Mouse (Mus musculus): ENCODE results near the gene Ube2d1. TPM values are rescaled to one million over a fixed set of nuclear protein-coding genes. Genes with fewer than 3 reads are reported as not detected.

The Ube2d1 gene
- total RNA-seq, 2 experiments from 2014 or later, result 11.2 to 40.5 TPM

GRCm38 (mm10) chr10:71291801-71292200, 6.7 kb upstream of the Ube2d1 start:
- ATAC-seq (replicated peaks; ENCODE audit: poor library complexity, severe bottlenecking), result peak; percentile 20; the same call in 1 of the 2 replicates

GRCm38 (mm10) chr10:71291179-71291661, 6.2 kb upstream of the Ube2d1 start:
- ATAC-seq (replicated peaks; ENCODE audit: poor library complexity, severe bottlenecking), result peak; percentile 89

- peak; percentile 33 for ATAC-seq (replicated peaks; ENCODE audit: poor library complexity, severe bottlenecking)
These were observed 444 bp downstream of the Ube2d1 start for GRCm38 (mm10) chr10:71284511-71285125.

- ATAC-seq (replicated peaks; ENCODE audit: poor library complexity, severe bottlenecking), result 0 out of 2 replicates have a peak, but pooled peaks have one; percentile 6
These were observed 941 bp downstream of the Ube2d1 start for GRCm38 (mm10) chr10:71284131-71284510.

GRCm38 (mm10) chr10:71273008-71273739, 11.9 kb downstream of the Ube2d1 start:
- no peak for ATAC-seq (replicated peaks; ENCODE audit: poor library complexity, severe bottlenecking)

GRCm38 (mm10) chr10:71267973-71268372, 17.1 kb downstream of the Ube2d1 start:
- ATAC-seq (replicated peaks; ENCODE audit: poor library complexity, severe bottlenecking), result no peak

GRCm38 (mm10) chr10:71267511-71267910, 17.6 kb downstream of the Ube2d1 start:
- no peak for ATAC-seq (replicated peaks; ENCODE audit: poor library complexity, severe bottlenecking)

- no peak for ATAC-seq (replicated peaks; ENCODE audit: poor library complexity, severe bottlenecking)
These were observed 20.0 kb downstream of the Ube2d1 start for GRCm38 (mm10) chr10:71265067-71265466.

GRCm38 (mm10) chr10:71261637-71262036, 23.4 kb downstream of the Ube2d1 start:
- no peak for ATAC-seq (replicated peaks; ENCODE audit: poor library complexity, severe bottlenecking)

- ATAC-seq (replicated peaks; ENCODE audit: poor library complexity, severe bottlenecking), result no peak
These were observed 26.1 kb downstream of the Ube2d1 start for GRCm38 (mm10) chr10:71258943-71259342.

- ATAC-seq (replicated peaks; ENCODE audit: poor library complexity, severe bottlenecking), result no peak
These were observed 26.5 kb downstream of the Ube2d1 start for GRCm38 (mm10) chr10:71258516-71258915.

GRCm38 (mm10) chr10:71253147-71253546, 31.9 kb downstream of the Ube2d1 start:
- ATAC-seq (replicated peaks; ENCODE audit: poor library complexity, severe bottlenecking), result no peak

GRCm38 (mm10) chr10:71252421-71252820, 32.6 kb downstream of the Ube2d1 start:
- no peak for ATAC-seq (replicated peaks; ENCODE audit: poor library complexity, severe bottlenecking)

GRCm38 (mm10) chr10:71251846-71252245, 33.2 kb downstream of the Ube2d1 start:
- no peak for ATAC-seq (replicated peaks; ENCODE audit: poor library complexity, severe bottlenecking)

- no peak for ATAC-seq (replicated peaks; ENCODE audit: poor library complexity, severe bottlenecking)
These were observed 33.8 kb downstream of the Ube2d1 start for GRCm38 (mm10) chr10:71251256-71251655.

GRCm38 (mm10) chr10:71250472-71250871, 34.6 kb downstream of the Ube2d1 start:
- no peak for ATAC-seq (replicated peaks; ENCODE audit: poor library complexity, severe bottlenecking)

GRCm38 (mm10) chr10:71249086-71249880, 35.8 kb downstream of the Ube2d1 start:
- no peak for ATAC-seq (replicated peaks; ENCODE audit: poor library complexity, severe bottlenecking)

GRCm38 (mm10) chr10:71246956-71247355, 38.1 kb downstream of the Ube2d1 start:
- ATAC-seq (replicated peaks; ENCODE audit: poor library complexity, severe bottlenecking), result no peak

GRCm38 (mm10) chr10:71239479-71240120, 45.5 kb downstream of the Ube2d1 start:
- ATAC-seq (replicated peaks; ENCODE audit: poor library complexity, severe bottlenecking), result peak; percentile 62

GRCm38 (mm10) chr10:71238240-71238554, 46.9 kb downstream of the Ube2d1 start, which contains the start of gene Tfam:
Tfam (minus strand) TSS chr10:71238280.
- ATAC-seq (replicated peaks; ENCODE audit: poor library complexity, severe bottlenecking), result no peak

All from granulocyte monocyte progenitor cell, adult 5-6 weeks (primary cell).